ENCODE assay signal across 12 mouse cellular contexts in genomic region chr3:35141500-35142220, GRCm38 (mm10).
DNase-seq lines count a peak whose midpoint lies in the region; ATAC-seq and TF ChIP-seq lines count a peak whose summit lies in the region.
"Had no signal": no experiment of that assay in that cellular context is flagged by ENCODE, and none has a peak within 500 bp of the region (broad histone marks: within the 10 kb centered on the region; RNA-seq: fewer than 3 reads in every experiment).

No protein-coding gene starts in this region.

- peaks cover 3% of the 10 kb centered on the region; the same call in 1 of the 2 replicates for H3K4me1 ChIP-seq in forebrain, postnatal 0 days (ENCODE audit: insufficient read depth)
- peaks cover 7% of the 10 kb centered on the region for H3K4me1 ChIP-seq in forebrain, embryonic 16.5 days (replicated peaks; ENCODE audit: control insufficient read depth, insufficient read depth, low read length)
- peaks cover 5% of the 10 kb centered on the region; the same call in 1 of the 2 replicates for H3K4me1 ChIP-seq in lung, embryonic 16.5 days (replicated peaks; ENCODE audit: control insufficient read depth, insufficient read depth, low read length)

- no peak overlapping the region for H3K4me2 ChIP-seq in forebrain, postnatal 0 days (ENCODE audit: low read depth)
- H3K4me2 ChIP-seq in forebrain, embryonic 16.5 days (ENCODE audit: low read length): no peak overlapping the region
- H3K4me2 ChIP-seq in lung, embryonic 16.5 days (ENCODE audit: low read depth, low read length): no peak overlapping the region
- H3K4me2 ChIP-seq: limb, embryonic 15.5 days; midbrain, embryonic 11.5 days had no signal

- TF ChIP-seq CTCF in forebrain, postnatal 0 days (IDR thresholded peaks at IDR 0.05; ENCODE audit: low read depth): no peak

- no peaks in the 10 kb centered on the region for H3K36me3 ChIP-seq in forebrain, postnatal 0 days (ENCODE audit: insufficient read depth)
- no peaks in the 10 kb centered on the region for H3K36me3 ChIP-seq in forebrain, embryonic 16.5 days (ENCODE audit: control insufficient read depth, insufficient read depth)
- no peaks in the 10 kb centered on the region for H3K36me3 ChIP-seq in lung, embryonic 16.5 days (ENCODE audit: control insufficient read depth, insufficient read depth, low read length)
- H3K36me3 ChIP-seq: limb, embryonic 15.5 days had no signal

- no peak overlapping the region for H3K4me3 ChIP-seq in forebrain, postnatal 0 days (ENCODE audit: low read depth, low read length)
- H3K4me3 ChIP-seq in forebrain, embryonic 16.5 days (replicated peaks; ENCODE audit: low read length): no peak overlapping the region
- H3K4me3 ChIP-seq in lung, embryonic 16.5 days (ENCODE audit: low read length): no peak overlapping the region
- H3K4me3 ChIP-seq: limb, embryonic 15.5 days had no signal

- no peak overlapping the region for H3K27ac ChIP-seq in forebrain, postnatal 0 days (ENCODE audit: low read depth, low read length)
- H3K27ac ChIP-seq in forebrain, embryonic 16.5 days (ENCODE audit: low read length): no peak overlapping the region
- peak overlapping the region; percentile 23; the same call in 1 of the 2 replicates for H3K27ac ChIP-seq in lung, embryonic 16.5 days (ENCODE audit: low read length)
- H3K27ac ChIP-seq: kidney, postnatal 0 days; limb, embryonic 15.5 days had no signal

- ATAC-seq in forebrain, postnatal 0 days: peak; percentile 44
- ATAC-seq in forebrain, embryonic 16.5 days: no peak
- no peak for ATAC-seq in lung, embryonic 16.5 days (ENCODE audit: low read depth)

- H3K27me3 ChIP-seq in forebrain, postnatal 0 days (ENCODE audit: insufficient read depth, low read length): no peaks in the 10 kb centered on the region
- no peaks in the 10 kb centered on the region for H3K27me3 ChIP-seq in forebrain, embryonic 16.5 days (replicated peaks; ENCODE audit: control insufficient read depth, insufficient read depth, low read length)
- H3K27me3 ChIP-seq in lung, embryonic 16.5 days (ENCODE audit: control insufficient read depth, insufficient read depth, low read depth, low read length): no peaks in the 10 kb centered on the region
- H3K27me3 ChIP-seq: limb, embryonic 15.5 days had no signal

- peak; percentile 57 for DNase-seq in forebrain, postnatal 0 days
- DNase-seq in lung, postnatal 4 days: no peak
- DNase-seq in brain, adult 2 months (ENCODE audit: low read depth, low spot score): peak; percentile 10
- peak; percentile 23 to 29 for DNase-seq in layer of hippocampus, adult 8-10 months (ENCODE audit: low spot score in 2 of 2)
- DNase-seq in gastrocnemius, postnatal 10 days: no peak
- no peak for DNase-seq in spleen, postnatal 4 days (ENCODE audit: low spot score in 2 of 2)
- DNase-seq: gastrocnemius, postnatal 14 days had no signal

- no peak overlapping the region for H3K9ac ChIP-seq in forebrain, postnatal 0 days
- H3K9ac ChIP-seq in forebrain, embryonic 16.5 days (replicated peaks; ENCODE audit: low read depth, low read length): no peak overlapping the region
- H3K9ac ChIP-seq in lung, embryonic 16.5 days (ENCODE audit: low read length): no peak overlapping the region
- H3K9ac ChIP-seq: limb, embryonic 15.5 days had no signal

- no peaks in the 10 kb centered on the region for H3K9me3 ChIP-seq in forebrain, postnatal 0 days (ENCODE audit: low read length)
- no peaks in the 10 kb centered on the region for H3K9me3 ChIP-seq in forebrain, embryonic 16.5 days (ENCODE audit: control insufficient read depth, low read length)
- 0 out of 2 replicates have a peak, but pooled peaks cover 2% of the 10 kb centered on the region for H3K9me3 ChIP-seq in lung, embryonic 16.5 days (ENCODE audit: control insufficient read depth, low read length)
- H3K9me3 ChIP-seq: limb, embryonic 15.5 days had no signal

- 31% methylated on average over 11 of the region's 11 CpGs for WGBS in forebrain, postnatal 0 days
- 35% methylated on average over 11 of the region's 11 CpGs for WGBS in forebrain, embryonic 16.5 days
- 26% methylated on average over 11 of the region's 11 CpGs for WGBS in lung, embryonic 16.5 days

Comparison
In these comparisons a context has a peak if more than half of its experiments do, and no peak if none do; other contexts are left out.
1. DNase-seq: peak in forebrain, postnatal 0 days (single experiment), brain, adult 2 months (single experiment) and layer of hippocampus, adult 8-10 months (2 of 2); none in lung, postnatal 4 days (0 of 2), gastrocnemius, postnatal 10 days (single experiment) and spleen, postnatal 4 days (0 of 2).